Mouse (Mus musculus) forebrain, postnatal 0 days (tissue): ENCODE data around the gene Trmt10a. TPM values are rescaled to one million over a fixed set of nuclear protein-coding genes. Genes with fewer than 3 reads are reported as not detected.

Experiments
- ATAC-seq: fragments of 200-750 bp; cut with Nextera tagmentation; 2 replicates; pipeline ENCODE4 v1.8.0; 2017; ENCODE audit warnings: mild to moderate bottlenecking, moderate library complexity
- DNase-seq: peaks from one replicate; pipeline ENCODE4 v3.0.0-alpha.2; 2015
- H3K27ac ChIP-seq: fragments of 300-500 bp; sonication (generic); 2 replicates; pipeline ENCODE4 v1.5.1; 2014; ENCODE audit warnings: low read depth, mild to moderate bottlenecking, antibody characterized with exemption, low read length, moderate library complexity, mixed read lengths
- H3K27me3 ChIP-seq: fragments of 300-500 bp; sonication (generic); 2 replicates; pipeline ENCODE4 v1.6.1; 2014; ENCODE audit warnings: mild to moderate bottlenecking, low read length, mixed read lengths; ENCODE audit not compliant: insufficient read depth
- H3K36me3 ChIP-seq: fragments of 300-500 bp; sonication (generic); 2 replicates; pipeline ENCODE4 v1.6.1; 2014; ENCODE audit warnings: mild to moderate bottlenecking, moderate library complexity; ENCODE audit not compliant: insufficient read depth
- H3K4me1 ChIP-seq: fragments of 300-500 bp; sonication (generic); 2 replicates; pipeline ENCODE4 v1.6.1; 2014; ENCODE audit warnings: antibody characterized with exemption; ENCODE audit not compliant: insufficient read depth
- H3K4me2 ChIP-seq: fragments of 300-500 bp; sonication (generic); 2 replicates; pipeline ENCODE4 v1.6.1; 2014; ENCODE audit warnings: low read depth, mild to moderate bottlenecking, moderate library complexity
- H3K4me3 ChIP-seq: fragments of 300-500 bp; sonication (generic); 2 replicates; pipeline ENCODE4 v1.5.1; 2014; ENCODE audit warnings: low read depth, low read length, mixed read lengths
- H3K9ac ChIP-seq: fragments of 300-500 bp; sonication (generic); 2 replicates; pipeline ENCODE4 v1.6.1; 2014; ENCODE audit warnings: mild to moderate bottlenecking
- H3K9me3 ChIP-seq: fragments of 300-500 bp; sonication (generic); 2 replicates; pipeline ENCODE4 v1.6.1; 2016; ENCODE audit warnings: low read length
- CTCF ChIP-seq: sonication (generic); IDR thresholded peaks from 2 replicates; pipeline ENCODE4 v1.5.1; 2016; ENCODE audit warnings: antibody characterized with exemption, control low read depth, low read depth
- WGBS: fragments of 180-500 bp; shearing (Covaris S2); extraction: QIAGEN DNeasy Blood & Tissue Kit; methylation state at CpG from one replicate; pipeline ENCODE4 v1.1.7; 2014; 5-methylcytosine and 5-hydroxymethylcytosine counted together
- polyA plus RNA-seq: library from polyadenylated mRNA; unstranded; fragments of >200 nt; fragmentation: Nextera tagmentation; extraction: Ambion mirVana; gene quantifications from 2 replicates; pipeline ENCODE4 v1.2.1, GENCODE M21; 2015
- total RNA-seq: library from RNA; depleted of rRNA; stranded (reverse); fragments of >200 nt; gene quantifications from 2 replicates; pipeline ENCODE4 v1.2.3, GENCODE M21; 2014

The Trmt10a gene
- total and polyA plus RNA-seq, 2 experiments from 2014 or later, result 6.2 to 7.2 TPM

DNA sequence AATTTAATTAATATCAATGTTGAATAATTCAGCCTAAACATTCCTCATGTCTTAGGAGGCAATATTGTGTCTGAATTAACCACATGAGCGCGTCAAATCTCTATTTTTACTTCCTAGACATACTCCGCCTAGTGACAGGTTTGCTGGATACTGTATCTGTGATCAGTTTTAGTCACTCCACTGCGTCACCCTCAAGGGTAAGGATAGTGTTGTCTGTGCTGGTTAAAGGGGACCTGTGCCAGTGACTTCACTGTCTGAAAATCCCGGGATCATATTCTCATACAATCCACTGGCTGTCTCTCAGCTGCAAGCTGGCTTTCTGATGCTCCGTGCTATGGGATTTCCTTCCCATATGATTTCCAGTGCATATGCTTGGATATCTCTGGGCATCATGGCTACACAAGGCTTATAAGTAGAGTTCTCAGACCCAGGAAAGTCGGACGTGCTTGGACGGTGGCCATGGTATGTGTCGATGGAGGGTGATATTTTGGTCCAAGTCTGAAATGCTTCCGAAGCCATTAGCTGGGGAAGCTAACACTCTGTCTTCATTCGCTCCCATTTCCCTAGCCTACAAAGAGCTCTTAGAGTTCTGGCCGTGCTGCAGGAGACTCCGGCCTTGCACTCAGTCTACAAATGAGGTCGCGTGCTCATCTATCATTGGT is 23.7 kb upstream of the Trmt10a start:
- H3K4me1 ChIP-seq, result no peaks in the 10 kb centered on the region
- H3K9me3 ChIP-seq, result no peaks in the 10 kb centered on the region
- no peak overlapping the region for H3K9ac ChIP-seq
- no peaks in the 10 kb centered on the region for H3K36me3 ChIP-seq
- ATAC-seq, result no peak
- H3K4me2 ChIP-seq, result no peak overlapping the region
- H3K4me3 ChIP-seq, result no peak overlapping the region
- WGBS, result 96% methylated on average over 16 of the region's 16 CpGs
- H3K27me3 ChIP-seq, result no peaks in the 10 kb centered on the region
- no peak for TF ChIP-seq CTCF
- no peak for DNase-seq
- no peak overlapping the region for H3K27ac ChIP-seq

DNA sequence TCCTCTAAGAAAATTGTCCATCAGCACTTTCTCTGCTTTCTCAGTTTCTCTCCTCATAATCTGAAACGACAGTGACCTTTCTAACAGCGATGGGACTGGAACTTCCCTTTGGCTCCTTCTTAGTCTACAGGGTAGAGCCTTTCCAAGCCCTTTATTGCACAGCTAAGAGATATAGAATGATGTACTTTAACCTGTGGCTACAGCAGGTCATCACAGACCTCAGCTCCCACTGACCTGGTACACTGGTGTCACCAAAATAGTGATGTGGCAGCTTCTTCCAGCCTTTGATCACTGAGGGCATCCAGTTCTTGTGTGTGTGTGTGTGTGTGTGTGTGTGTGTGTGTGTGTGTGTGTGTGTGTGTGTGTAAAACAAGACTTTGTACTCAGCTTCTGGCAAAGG is 21.8 kb upstream of the Trmt10a start:
- TF ChIP-seq CTCF, result no peak
- Histone ChIP-seq H3K4me2 (no peak overlapping the region), H3K4me3 (no peak overlapping the region), H3K9ac (no peak overlapping the region), H3K4me1 (no peaks in the 10 kb centered on the region), H3K27ac (no peak overlapping the region), H3K27me3 (no peaks in the 10 kb centered on the region), H3K9me3 (no peaks in the 10 kb centered on the region), H3K36me3 (no peaks in the 10 kb centered on the region)
- no peak for DNase-seq
- WGBS, result 94% methylated on average over 2 of the region's 2 CpGs
- no peak for ATAC-seq

DNA sequence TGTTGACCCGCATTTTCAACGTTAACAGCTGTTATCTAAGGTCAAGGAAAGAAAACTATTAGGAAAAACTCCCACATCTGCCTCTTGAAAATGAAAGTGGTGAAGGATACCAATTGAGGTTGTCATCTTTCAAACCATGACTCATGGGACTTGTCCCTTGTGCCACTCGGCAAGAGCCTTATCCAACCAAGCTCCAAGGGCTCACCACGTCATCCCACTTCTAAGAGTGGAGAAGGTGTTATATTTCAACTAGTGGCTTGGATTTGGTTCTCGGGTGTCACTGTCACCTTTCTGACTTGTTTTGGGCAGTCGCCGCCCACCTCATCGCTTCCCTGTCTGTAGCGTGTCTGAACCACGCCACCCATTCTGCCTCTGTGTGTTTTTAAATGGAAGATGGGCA is 19.4 kb upstream of the Trmt10a start:
- no peak for DNase-seq
- WGBS, result 94% methylated on average over 10 of the region's 10 CpGs
- no peak overlapping the region for H3K4me3 ChIP-seq
- H3K9ac ChIP-seq, result no peak overlapping the region
- H3K27ac ChIP-seq, result no peak overlapping the region
- H3K36me3 ChIP-seq, result no peaks in the 10 kb centered on the region
- no peak for ATAC-seq
- H3K27me3 ChIP-seq, result no peaks in the 10 kb centered on the region
- H3K9me3 ChIP-seq, result no peaks in the 10 kb centered on the region
- TF ChIP-seq CTCF, result no peak
- H3K4me2 ChIP-seq, result no peak overlapping the region
- no peaks in the 10 kb centered on the region for H3K4me1 ChIP-seq

DNA sequence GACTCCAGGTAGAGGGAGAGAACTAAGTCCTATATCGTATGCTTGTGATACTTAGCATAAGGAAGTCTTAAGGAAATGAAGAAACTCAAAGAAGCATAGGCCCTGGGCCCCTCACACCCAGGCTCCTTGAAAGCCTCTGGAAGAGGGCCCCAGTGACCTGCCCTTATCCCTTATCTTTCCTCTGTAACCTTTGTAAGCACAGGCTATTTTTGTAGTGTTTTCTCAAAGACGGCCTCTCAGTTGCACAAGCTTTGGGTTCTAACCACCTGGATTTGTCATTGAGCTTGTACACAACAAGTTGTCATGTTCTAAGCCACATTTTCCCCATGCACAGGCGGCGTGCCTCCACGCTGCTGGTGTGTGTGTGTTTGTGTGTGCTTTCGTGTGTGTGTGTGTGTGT is 14.1 kb upstream of the Trmt10a start:
- Histone ChIP-seq H3K27ac (no peak overlapping the region), H3K4me1 (no peaks in the 10 kb centered on the region), H3K9me3 (no peaks in the 10 kb centered on the region), H3K4me3 (no peak overlapping the region), H3K36me3 (no peaks in the 10 kb centered on the region), H3K27me3 (no peaks in the 10 kb centered on the region), H3K9ac (no peak overlapping the region), H3K4me2 (no peak overlapping the region)
- no peak for TF ChIP-seq CTCF
- ATAC-seq, result no peak
- WGBS, result 95% methylated on average over 6 of the region's 6 CpGs
- DNase-seq, result no peak

DNA sequence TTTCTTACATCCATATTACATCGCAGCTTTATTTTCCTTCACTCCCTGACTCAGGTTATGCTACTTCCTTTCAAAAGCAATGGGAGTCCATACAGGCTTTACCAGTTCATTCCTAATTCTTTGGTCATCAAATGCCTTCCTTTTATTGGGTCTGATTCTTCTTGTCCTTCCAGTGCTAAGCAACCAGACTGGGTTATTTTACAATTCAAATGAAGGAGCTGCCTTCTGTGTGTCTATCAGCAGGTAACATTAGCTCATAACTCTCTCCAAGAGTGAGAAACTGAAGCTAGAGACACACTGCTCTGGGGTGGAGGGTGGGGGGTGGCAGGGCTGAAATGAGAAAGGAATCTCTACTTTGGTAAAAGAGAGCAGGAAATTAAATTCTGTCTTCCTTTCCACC is 12.6 kb upstream of the Trmt10a start:
- no peak overlapping the region for H3K27ac ChIP-seq
- H3K9ac ChIP-seq, result no peak overlapping the region
- H3K9me3 ChIP-seq, result no peaks in the 10 kb centered on the region
- H3K27me3 ChIP-seq, result no peaks in the 10 kb centered on the region
- H3K4me2 ChIP-seq, result no peak overlapping the region
- no peaks in the 10 kb centered on the region for H3K36me3 ChIP-seq
- H3K4me1 ChIP-seq, result no peaks in the 10 kb centered on the region
- ATAC-seq, result no peak
- H3K4me3 ChIP-seq, result no peak overlapping the region
- WGBS, result 28% methylated on average over 1 of the region's 1 CpGs
- no peak for TF ChIP-seq CTCF
- DNase-seq, result no peak

DNA sequence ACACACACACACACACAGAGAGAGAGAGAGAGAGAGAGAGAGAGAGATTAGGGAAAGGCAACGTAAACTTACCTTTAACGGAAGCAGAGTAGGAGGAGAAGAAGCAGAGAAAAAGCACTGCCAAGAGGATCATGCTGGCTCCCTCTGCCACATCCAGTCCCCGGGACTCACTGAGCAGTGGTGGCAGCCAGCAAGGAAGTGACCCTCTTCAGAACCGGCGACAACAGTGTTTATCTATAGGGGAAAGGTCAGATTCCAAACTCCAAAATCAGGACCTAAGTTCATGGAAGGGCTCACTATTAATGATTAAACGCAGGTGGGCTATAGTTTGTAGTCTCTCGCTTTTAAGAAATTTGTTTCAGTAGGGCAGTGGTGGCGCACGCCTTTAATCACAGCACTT is 12.1 kb upstream of the Trmt10a start:
- H3K27ac ChIP-seq, result no peak overlapping the region
- DNase-seq (no peak), ATAC-seq (no peak)
- WGBS, result 69% methylated on average over 9 of the region's 9 CpGs
- H3K9me3 ChIP-seq, result no peaks in the 10 kb centered on the region
- H3K4me1 ChIP-seq, result no peaks in the 10 kb centered on the region
- no peak overlapping the region for H3K4me3 ChIP-seq
- H3K9ac ChIP-seq, result no peak overlapping the region
- no peaks in the 10 kb centered on the region for H3K27me3 ChIP-seq
- H3K4me2 ChIP-seq, result no peak overlapping the region
- no peaks in the 10 kb centered on the region for H3K36me3 ChIP-seq
- no peak for TF ChIP-seq CTCF

DNA sequence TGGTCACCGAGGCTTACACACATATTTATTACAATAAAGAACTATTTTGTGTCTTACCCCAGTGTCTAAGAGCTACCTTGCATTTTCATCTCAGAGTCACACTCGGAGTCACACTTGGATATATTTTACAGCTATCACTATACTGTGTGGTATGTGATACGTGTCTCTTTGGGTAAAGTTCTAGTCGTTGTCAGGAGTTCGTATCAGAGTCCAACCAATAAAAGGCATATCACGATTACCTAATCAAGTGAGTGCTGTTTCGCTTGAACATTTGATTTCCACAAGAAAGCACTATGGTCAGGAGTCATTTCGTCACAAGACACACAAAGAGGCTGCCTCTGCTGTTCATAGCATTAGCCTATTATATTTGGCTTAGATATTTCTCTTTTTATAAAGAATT is 9.8 kb upstream of the Trmt10a start:
- WGBS, result 87% methylated on average over 8 of the region's 8 CpGs
- H3K9me3 ChIP-seq, result no peaks in the 10 kb centered on the region
- no peaks in the 10 kb centered on the region for H3K27me3 ChIP-seq
- ATAC-seq (no peak), DNase-seq (no peak)
- H3K4me2 ChIP-seq, result no peak overlapping the region
- no peak overlapping the region for H3K4me3 ChIP-seq
- TF ChIP-seq CTCF, result no peak
- no peak overlapping the region for H3K9ac ChIP-seq
- H3K36me3 ChIP-seq, result no peaks in the 10 kb centered on the region
- H3K27ac ChIP-seq, result no peak overlapping the region
- no peaks in the 10 kb centered on the region for H3K4me1 ChIP-seq
